Mouse (Mus musculus) adrenal gland, adult (tissue): Measurements from ENCODE around the gene Madd.
"Not testable (repeated sequence)": the region's sequence is repeated elsewhere in the genome, so short reads cannot be mapped to it uniquely, and the experiment has no call there.

Experiments
- DNase-seq, 2 experiments: peaks; one replicate each; pipeline ENCODE4 v3.0.0; 2022 to 2023; ENCODE audit warnings: low spot score in 1 of 2; ENCODE audit not compliant: inconsistent age in 2 of 2

The Madd gene

GRCm38 (mm10) chr2:91128761-91129160, 54.9 kb downstream of the Madd start:
- DNase-seq = no peak

DNA sequence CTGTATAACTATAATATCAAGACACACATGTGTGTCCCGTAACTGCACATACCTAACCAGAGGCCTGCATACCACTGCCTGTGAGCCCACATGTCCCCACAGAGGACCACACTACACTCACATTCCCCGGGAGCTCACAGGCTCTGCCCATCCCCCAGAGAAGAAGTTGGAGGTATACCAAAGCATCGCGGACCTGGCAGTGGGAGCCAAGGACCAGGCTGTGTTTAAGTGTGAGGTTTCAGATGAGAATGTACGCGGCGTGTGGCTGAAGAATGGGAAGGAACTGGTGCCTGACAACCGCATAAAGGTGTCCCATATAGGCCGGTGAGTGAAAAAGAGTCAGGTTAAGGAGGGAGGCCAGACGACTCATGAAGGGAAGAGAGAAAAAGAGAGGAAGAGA, 58.5 kb downstream of the Madd start:
- DNase-seq = no peak

- DNase-seq = no peak
Observed at GRCm38 (mm10) chr2:91123521-91123920, 60.1 kb downstream of the Madd start.

DNA sequence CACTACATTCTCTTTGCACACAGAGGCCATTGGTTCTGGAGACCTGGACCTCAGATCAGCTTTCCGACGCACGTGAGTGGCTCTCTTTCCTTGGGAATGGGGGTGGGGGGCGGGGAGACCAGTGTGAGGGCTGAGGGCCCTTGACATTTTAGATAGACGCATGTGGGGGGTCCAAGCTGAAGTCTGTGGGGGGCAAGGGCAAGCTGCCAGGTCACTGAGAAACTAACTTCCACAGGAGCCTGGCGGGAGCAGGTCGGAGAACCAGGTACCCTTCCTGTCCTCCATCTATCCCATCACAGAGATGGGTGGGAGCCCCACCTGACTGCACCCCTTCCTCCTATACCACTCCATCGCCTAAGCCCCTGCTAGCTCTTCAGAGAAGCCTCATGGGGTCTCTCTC, 62.1 kb downstream of the Madd start:
- DNase-seq = no peak

DNA sequence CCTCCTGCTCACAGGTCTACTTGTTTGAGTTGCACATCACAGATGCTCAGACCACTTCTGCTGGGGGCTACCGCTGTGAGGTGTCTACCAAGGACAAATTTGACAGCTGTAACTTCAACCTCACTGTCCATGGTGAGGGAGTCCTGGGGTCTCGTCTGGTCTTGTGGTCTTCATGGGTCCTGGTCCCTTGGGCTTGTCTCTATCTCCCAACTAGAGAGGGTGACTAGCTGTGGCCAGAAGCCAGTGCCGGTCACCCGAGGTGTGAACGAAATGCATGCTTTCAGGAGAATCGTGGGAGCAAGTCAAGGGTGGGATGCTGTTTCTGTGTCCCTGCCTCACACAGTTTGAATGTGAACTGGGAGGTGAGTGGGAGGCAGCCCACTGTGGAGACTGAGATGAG, 62.6 kb downstream of the Madd start:
- no peak for DNase-seq

GRCm38 (mm10) chr2:91120261-91120671, 63.4 kb downstream of the Madd start:
- DNase-seq = no peak

DNA sequence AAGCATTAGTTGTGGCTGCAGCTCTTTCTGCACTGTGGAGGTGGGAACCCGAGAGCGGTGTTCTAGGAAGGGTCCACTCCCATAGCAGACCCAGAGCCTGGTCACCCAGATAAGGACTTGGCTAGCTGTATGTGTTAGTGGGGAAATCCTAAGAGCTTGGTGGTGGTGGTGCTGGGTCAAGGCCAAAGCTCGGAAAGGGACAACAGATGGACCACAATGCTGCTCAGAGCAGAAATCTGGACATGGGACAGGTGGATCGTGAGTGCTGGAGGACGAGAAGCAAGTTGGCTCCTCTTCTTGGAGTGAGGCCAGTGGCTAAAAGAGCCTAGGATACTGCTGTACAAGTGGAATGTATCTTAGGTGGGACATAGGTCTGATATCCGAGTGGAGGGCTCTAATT, 64.1 kb downstream of the Madd start:
- no peak for DNase-seq

DNA sequence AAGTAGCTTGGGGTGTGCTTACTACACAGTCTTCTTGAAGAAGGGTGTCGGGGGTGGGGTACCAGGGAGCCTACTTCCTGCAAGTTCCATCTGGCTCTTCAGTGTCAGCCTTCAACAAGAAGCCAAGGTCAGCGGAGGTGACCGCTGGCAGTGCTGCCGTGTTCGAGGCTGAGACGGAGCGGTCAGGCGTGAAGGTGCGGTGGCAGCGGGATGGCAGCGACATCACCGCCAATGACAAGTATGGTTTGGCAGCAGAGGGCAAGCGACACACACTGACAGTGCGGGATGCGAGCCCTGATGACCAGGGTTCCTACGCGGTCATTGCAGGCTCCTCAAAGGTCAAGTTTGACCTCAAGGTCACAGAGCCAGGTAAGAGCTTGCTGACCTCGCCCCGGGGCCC, 64.6 kb downstream of the Madd start:
- no peak for DNase-seq

GRCm38 (mm10) chr2:91118647-91119046, 65.0 kb downstream of the Madd start:
- no peak for DNase-seq

DNA sequence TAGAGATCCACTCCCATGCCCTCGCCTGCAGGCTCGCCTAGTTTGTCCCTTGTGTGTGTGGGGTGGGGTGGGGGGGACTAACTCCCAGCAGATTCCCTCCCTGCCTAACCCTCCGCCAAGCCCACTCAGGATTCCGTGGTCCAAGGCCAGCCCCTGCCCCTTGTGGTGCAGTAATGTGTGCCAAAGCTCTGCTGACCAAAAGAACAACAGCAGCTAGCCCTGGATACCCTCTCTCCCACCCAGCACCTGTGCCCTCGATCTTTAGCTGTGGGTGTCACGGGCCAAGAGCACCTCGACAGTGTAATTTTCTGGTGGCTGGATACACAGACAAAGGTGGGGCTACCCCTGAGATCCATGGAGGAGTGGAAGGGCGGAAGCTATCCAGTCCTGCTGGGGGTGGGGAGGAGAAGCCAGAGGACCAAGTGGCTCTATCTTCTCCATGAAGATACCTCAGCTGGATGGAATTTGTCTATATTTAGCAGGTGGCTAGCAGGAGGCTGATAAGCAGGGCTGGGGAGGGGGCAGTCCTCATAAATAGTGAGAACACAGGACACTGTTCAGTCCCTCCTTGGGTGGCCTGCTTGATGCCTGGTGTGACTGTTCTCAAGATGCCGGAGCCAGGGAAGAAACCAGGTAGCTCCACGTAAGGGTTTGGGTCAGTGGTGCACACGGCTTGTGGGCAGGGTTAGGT, 65.9 kb downstream of the Madd start, which contains the start of gene Mybpc3:
Gene Mybpc3, plus strand, starts transcription at position 560 of the 691 bp plus-strand sequence.
- no peak for DNase-seq

GRCm38 (mm10) chr2:91116842-91117241, 66.8 kb downstream of the Madd start:
- no peak for DNase-seq

DNA sequence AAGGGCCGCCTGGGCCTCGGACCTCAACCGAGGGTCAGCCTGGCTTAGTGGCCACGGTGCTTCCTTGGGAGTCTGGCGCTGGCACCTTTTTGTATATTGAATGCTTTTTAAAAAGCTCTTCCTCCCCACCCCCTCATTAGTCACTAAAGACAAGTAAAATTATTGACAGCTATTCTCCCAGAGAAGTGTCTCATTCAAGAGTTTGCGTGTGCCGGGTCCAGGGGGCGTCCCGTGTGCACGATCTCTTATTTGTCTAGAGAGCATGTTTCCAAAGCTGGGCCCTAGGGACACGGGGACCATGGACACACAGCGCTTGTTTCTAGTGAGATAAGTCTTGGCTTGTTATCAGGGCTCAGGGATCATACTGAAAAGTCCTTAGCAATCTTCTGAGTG, 68.1 kb downstream of the Madd start:
- DNase-seq = no peak

DNA sequence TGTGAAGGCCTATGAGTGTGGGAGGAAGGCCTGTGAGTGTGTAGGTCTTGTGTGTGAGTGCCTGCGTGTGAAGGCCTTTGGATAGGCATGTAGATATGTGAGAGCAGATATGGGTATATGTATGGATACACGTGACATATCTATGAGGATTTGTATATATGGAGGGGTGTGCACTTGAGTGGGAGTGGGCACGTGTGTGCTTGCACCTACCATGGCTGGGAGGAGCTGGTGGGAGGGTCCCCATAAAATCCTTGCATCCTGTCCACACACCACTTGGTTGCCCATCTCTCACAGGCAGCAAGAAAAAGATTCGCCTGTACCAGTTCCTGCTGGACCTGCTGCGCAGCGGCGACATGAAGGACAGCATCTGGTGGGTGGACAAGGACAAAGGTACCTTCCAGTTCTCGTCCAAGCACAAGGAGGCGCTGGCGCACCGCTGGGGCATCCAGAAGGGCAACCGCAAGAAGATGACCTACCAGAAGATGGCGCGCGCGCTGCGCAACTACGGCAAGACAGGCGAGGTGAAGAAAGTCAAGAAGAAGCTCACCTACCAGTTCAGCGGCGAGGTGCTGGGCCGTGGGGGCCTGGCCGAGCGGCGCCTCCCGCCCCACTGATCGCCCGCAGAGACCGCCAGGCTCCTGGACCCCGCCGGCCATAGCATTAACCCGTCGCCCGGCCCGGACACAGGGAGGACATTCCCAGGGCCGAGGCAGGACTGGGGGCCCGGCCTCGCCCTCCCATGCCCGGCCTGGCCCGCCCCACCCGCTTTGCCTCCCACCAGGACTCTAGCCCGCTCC, 68.7 kb downstream of the Madd start:
- peak; percentile 96 to 99 for DNase-seq

- DNase-seq = no peak
Observed at GRCm38 (mm10) chr2:91113852-91114251, 69.8 kb downstream of the Madd start.

DNA sequence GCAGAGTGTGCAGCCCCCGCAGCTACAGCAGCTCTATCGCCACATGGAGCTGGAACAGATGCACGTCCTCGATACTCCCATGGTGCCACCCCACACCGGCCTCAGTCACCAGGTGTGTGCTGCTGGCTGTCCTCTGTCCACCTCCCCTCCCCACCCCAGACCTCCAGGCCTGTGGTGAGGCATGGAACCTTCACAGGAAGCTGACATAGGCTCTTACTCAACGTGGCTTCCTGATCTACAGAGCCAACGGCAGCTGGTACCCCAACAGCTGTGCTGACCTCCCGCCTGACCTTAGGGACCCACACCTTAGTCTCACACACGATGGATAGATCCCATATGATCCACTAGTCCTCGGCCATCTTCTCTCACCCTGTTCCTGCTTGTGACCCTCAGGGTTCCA, 70.3 kb downstream of the Madd start:
- no peak for DNase-seq

GRCm38 (mm10) chr2:91112491-91112890, 71.1 kb downstream of the Madd start:
- no peak for DNase-seq

DNA sequence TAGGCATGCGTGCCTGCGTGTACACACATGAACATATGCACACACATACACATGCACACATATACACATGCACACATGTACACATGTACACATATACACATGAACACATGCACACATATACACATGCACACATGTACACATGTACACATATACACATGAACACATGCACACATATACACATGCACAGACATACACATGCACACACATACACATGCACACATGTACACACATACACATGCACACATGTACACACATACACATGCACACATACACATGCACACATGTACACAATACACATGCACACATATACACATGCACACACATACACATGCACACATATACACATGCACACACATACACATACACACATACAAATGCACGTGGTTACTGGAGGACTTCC, 71.8 kb downstream of the Madd start:
- not testable (repeated sequence) for DNase-seq

GRCm38 (mm10) chr2:91110429-91110828, 73.2 kb downstream of the Madd start:
- DNase-seq = no peak

GRCm38 (mm10) chr2:91109807-91110385, 73.7 kb downstream of the Madd start:
- DNase-seq = peak in 1 of 2 experiments; percentile 56

GRCm38 (mm10) chr2:91109241-91109640, 74.4 kb downstream of the Madd start:
- DNase-seq = no peak

DNA sequence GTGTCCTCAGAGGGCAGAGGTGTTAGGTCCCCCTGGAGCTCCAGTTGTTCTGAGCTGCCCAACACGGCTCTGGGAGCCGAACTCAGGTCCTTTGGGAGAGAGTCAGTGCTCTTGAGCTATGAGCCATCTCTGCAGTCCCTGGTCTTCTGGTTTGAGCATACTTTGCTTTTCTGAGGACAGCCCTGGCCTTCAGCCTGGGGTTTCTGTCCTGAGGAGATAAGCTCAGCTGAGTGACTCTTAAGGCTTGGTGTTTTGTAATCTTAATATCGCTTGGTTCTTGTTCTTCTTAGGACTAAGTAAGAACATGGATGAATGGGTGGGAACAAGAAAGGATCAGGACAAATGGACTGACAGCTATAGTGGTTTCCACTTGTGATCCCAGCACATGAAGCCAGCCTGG, 75.5 kb downstream of the Madd start:
- DNase-seq = no peak

DNA sequence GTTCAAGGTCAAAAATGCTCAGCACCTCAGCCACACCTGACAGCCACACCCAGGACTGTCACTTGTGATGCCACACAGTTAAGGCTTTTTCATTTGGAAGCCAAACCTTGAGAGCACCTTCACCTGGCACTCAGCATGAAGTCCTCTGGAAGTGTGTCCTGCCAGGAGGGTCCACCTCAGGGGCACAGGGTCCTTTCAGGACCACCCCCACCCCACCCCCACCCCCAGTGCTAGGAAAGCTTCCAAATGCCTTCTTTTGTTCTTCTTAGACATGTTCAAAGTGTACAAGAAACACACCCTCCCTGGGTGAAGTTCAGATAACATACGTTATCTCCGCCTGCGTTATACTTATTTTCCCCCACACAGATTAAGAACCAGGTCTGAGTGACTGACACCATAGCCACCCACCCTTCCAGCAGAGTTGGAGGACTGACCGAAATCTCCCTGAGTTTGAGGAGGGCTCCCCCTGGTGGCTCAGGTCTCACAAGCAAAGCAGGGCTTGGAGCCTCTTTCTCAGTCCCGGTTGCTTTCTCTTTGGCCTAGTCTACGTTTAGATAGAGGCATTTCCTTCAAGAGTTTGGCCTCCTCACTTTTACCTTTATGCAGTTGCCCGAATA, 82.4 kb downstream of the Madd start:
- DNase-seq = peak; percentile 87 to 96
